Mouse (Mus musculus) spleen, adult 2 months (tissue): ENCODE measurements around the gene Kntc1.

Experiments
- CTCF ChIP-seq: fragments of 200-500 bp; IDR thresholded peaks from 2 replicates; pipeline ENCODE4 v1.5.1; 2011; ENCODE audit warnings: mild to moderate bottlenecking, inconsistent platforms; ENCODE audit not compliant: insufficient read depth, insufficient read length, insufficient replicate concordance; ENCODE audit errors: extremely low read depth
- POLR2A ChIP-seq: fragments of 200-500 bp; IDR thresholded peaks from 2 replicates; pipeline ENCODE4 v1.6.1; 2011; ENCODE audit warnings: low read depth, low read length, inconsistent platforms

GRCm38 (mm10) chr5:123730981-123731380 lies 18.5 kb upstream of the Kntc1 start:
- no peak for TF ChIP-seq CTCF
- no peak for TF ChIP-seq POLR2A
